Mouse (Mus musculus) midbrain, embryonic 15.5 days (tissue): ENCODE measurements around the gene Zfp184. TPM values are rescaled to one million over a fixed set of nuclear protein-coding genes. Genes with fewer than 3 reads are reported as not detected.
A peak's percentile ranks its signal among the peaks of the same experiment; 100 is the strongest.
"Not testable (repeated sequence)": the region's sequence is repeated elsewhere in the genome, so short reads cannot be mapped to it uniquely, and the experiment has no call there.

Source experiments
- ATAC-seq: fragments of 200-750 bp; cut with Nextera tagmentation; replicated peaks from 2 replicates; pipeline ENCODE4 v1.8.0; 2017; ENCODE audit warnings: moderate TSS enrichment
- H3K27ac ChIP-seq: fragments of 300-500 bp; sonication (generic); 2 replicates; pipeline ENCODE4 v1.5.1; 2015; ENCODE audit warnings: mild to moderate bottlenecking, inconsistent platforms
- H3K27me3 ChIP-seq: fragments of 300-500 bp; sonication (generic); replicated peaks from 2 replicates; pipeline ENCODE4 v1.6.1; 2015; ENCODE audit warnings: inconsistent platforms
- H3K36me3 ChIP-seq: fragments of 300-500 bp; sonication (generic); replicated peaks from 2 replicates; pipeline ENCODE4 v1.6.1; 2015; ENCODE audit warnings: inconsistent platforms
- H3K4me1 ChIP-seq: fragments of 300-500 bp; sonication (generic); 2 replicates; pipeline ENCODE4 v1.6.1; 2015; ENCODE audit warnings: inconsistent platforms
- H3K4me2 ChIP-seq: fragments of 300-500 bp; sonication (generic); 2 replicates; pipeline ENCODE4 v1.6.1; 2015; ENCODE audit warnings: inconsistent platforms, mild to moderate bottlenecking, moderate library complexity
- H3K4me3 ChIP-seq: fragments of 300-500 bp; sonication (generic); 2 replicates; pipeline ENCODE4 v1.5.1; 2015; ENCODE audit warnings: mild to moderate bottlenecking, inconsistent platforms
- H3K9ac ChIP-seq: fragments of 300-500 bp; sonication (generic); 2 replicates; pipeline ENCODE4 v1.6.1; 2015; ENCODE audit warnings: mild to moderate bottlenecking, inconsistent platforms
- H3K9me3 ChIP-seq: fragments of 300-500 bp; sonication (generic); 2 replicates; pipeline ENCODE4 v1.6.1; 2016; ENCODE audit warnings: inconsistent platforms
- WGBS: fragments of 180-500 bp; shearing (Covaris S2); methylation state at CpG from one replicate; pipeline ENCODE4 v1.1.7; 2015; ENCODE audit warnings: mixed read lengths; 5-methylcytosine and 5-hydroxymethylcytosine counted together
- polyA plus RNA-seq: library from polyadenylated mRNA; unstranded; fragments of >200 nt; fragmentation: Nextera tagmentation; extraction: Ambion mirVana; gene quantifications from 2 replicates; pipeline ENCODE4 v1.2.1, GENCODE M21; 2015

The Zfp184 gene
- 14.0 TPM in 2 replicates for polyA plus RNA-seq

DNA sequence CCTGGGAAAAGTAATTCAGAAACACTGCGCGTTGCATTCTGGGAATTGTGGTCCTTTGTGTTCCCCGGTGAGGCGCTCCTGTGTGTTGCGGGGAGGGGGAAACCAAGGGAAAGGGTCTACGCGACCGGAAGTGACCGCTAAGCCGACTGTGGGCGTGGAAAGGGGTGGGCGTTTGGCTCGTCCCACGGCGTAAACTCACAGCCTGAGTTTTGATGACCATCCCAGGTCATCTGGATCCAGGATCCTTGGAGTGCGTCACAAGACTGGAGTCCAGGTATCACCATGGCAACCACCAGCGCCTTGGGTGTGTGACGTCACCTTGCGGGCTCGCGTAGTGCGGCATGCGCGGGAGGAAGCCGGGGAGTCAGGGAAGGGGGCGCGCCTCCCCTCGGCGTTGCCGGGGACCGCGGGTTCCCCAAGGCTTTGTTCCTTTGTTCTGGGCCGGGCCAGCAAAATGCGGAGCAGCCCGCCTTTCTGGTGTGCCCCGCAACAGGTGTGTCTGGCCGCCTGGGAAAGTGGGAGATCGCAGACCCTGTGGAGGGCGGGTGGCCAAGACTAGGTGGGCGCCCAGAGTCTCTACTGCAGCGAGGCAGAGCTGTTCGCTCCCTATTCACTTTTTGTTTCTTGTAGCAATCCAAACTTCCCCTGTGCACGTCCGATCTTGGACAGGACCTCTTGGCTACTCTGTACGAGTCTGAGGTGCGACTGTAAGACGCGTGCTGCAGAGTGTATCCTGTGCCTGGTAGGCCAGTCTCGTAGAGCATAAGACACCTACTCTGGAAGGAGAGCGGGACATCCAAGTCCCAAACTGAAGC lies at the start of gene Zfp184:
Gene Zfp184, plus strand, starts transcription at position 169 of the 815 bp plus-strand sequence.
- peak within 1 kb of the TSS; percentile 72 for H3K9ac ChIP-seq

DNA sequence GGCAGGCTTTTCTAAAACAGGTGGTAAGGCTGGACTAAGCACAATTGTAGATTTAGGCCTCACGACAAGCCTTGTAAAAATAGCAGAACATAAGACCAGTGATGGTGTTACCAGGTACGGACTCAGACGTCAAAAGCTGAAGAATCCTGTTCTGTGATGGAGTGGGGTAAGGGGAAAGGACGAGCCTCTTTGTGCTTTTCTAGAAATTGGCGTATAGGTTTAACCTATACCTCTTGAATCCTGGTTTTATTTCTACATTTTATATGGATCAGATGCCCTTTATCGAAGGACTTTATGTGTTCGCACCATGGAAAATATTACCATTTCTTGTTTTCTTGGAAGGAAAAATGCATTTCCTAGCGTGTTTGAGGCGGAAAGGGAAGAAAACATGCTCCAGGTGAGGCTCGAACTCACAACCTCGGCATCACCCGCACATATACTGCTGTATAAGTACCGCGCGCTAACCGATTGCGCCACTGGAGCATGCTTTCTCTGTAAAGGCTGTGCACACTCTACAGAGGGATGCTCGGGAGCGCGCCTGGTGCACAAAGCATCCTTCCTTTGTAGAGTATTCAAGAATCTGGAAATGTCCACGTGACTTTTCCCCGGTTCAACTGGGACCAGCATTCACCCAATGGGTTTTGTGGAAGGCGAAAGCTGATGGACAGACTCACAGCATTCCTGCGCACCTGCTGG lies 48.2 kb upstream of the Zfp184 start:
- peak; percentile 99 for ATAC-seq
- H3K36me3 ChIP-seq: no peaks in the 10 kb centered on the region
- H3K9me3 ChIP-seq: no peaks in the 10 kb centered on the region
- peak overlapping the region; percentile 67 for H3K4me3 ChIP-seq
- H3K4me2 ChIP-seq: peak overlapping the region; percentile 48
- H3K27me3 ChIP-seq: 0 out of 2 replicates have a peak, but pooled peaks cover 3% of the 10 kb centered on the region
- peak overlapping the region; percentile 96 for H3K27ac ChIP-seq
- peak overlapping the region; percentile 76 for H3K9ac ChIP-seq
- WGBS: 4% methylated on average over 24 of the region's 24 CpGs
- peaks cover 6% of the 10 kb centered on the region; the same call in 1 of the 2 replicates for H3K4me1 ChIP-seq

More for the DNA sequence above, at the start of gene Zfp184:
- Histone ChIP-seq H3K4me2 (peak within 1 kb of the TSS; percentile 78), H3K4me1 (peaks cover 18% of the 10 kb centered on the region), H3K4me3 (peak within 1 kb of the TSS; percentile 82), H3K27ac (peak within 1 kb of the TSS; percentile 79), H3K27me3 (no peaks in the 10 kb centered on the region), H3K36me3 (peaks cover 7% of the 10 kb centered on the region), H3K9me3 (no peaks in the 10 kb centered on the region)
- ATAC-seq: peak; percentile 94
- WGBS: under 1% methylated on average over 50 of the region's 50 CpGs

DNA sequence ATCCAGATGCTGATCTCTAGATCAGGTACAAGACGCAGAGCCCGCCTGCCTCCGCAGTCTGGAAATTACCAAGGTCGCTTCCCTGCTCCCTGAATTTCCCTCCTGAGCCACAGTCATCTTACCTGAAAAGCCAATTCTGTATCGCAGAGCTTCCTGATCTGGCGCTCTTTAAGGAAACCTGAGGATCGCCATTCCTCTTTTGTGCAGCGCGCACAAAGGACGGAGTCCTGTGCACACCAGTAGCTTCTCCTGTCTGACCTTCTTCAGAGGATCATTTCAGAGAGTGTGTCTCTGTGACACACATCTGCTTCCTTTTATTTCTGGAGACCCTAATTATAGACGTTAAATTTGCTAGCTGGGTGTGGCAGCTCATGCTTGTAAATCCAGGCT lies 47.7 kb upstream of the Zfp184 start:
- Histone ChIP-seq H3K36me3 (no peaks in the 10 kb centered on the region), H3K9ac (peak overlapping the region; percentile 76), H3K27me3 (0 out of 2 replicates have a peak, but pooled peaks cover 3% of the 10 kb centered on the region), H3K4me1 (peaks cover 6% of the 10 kb centered on the region; the same call in 1 of the 2 replicates), H3K4me3 (peak overlapping the region; percentile 67), H3K4me2 (peak overlapping the region; percentile 48), H3K9me3 (no peaks in the 10 kb centered on the region), H3K27ac (peak overlapping the region; percentile 96)
- ATAC-seq: peak; percentile 75
- WGBS: under 1% methylated on average over 11 of the region's 11 CpGs

DNA sequence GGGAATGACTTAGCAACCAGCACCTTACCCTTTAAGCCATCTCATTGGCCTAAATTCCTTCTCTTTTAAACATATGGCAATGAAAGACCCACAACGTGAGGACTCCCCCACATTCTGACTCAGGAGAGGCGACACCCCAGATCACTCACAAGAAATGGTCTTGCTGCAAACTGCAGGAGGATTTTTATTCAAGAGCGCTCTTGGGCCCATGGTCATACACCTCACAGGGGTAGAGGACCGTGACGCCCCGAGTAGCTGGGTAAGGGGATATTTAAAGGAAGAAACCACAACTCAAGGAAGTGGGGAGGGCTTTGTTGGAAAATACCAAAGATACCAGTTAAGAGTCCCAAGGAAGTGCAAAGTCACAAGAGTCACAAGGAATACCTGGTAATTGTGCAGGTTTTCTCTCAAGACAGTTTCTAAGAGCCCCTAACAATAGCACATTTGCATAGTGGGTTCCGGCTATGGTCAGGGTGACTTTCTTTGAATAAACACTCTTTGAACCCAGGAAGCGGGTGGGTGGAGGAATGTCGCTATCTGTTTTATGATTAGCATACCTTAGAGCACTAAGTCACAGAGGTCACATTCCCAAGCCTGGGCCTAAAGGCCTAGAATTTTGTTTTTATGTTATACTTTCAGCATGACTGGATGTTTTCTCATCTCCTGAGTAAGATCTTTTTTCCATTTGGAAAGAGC lies 43.9 kb upstream of the Zfp184 start:
- not testable (repeated sequence) for H3K4me1 ChIP-seq
- WGBS: 92% methylated on average over 9 of the region's 9 CpGs

DNA sequence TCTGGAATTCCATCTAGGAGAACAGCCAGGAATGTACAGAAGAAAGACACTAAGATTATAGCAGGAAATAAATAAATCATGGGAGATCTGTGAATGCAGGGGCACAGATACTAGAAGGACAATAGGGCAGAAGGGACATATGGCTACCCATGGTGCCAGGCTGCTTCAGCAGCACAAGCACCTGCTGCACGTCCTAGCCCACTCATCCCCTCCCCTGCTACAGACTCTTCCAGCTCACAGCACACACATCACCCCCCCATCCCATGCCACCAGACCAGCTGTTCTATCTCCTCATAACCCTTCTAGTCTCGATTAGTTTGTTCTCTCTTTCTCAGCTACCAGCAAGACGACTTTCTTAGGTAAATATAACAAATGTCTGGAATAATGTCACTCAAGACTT lies 41.4 kb upstream of the Zfp184 start:
- 55% methylated on average over 3 of the region's 3 CpGs for WGBS

More for the DNA sequence above, 43.9 kb upstream of the Zfp184 start:
- not testable (repeated sequence) for H3K4me2 ChIP-seq, H3K27me3 ChIP-seq, H3K36me3 ChIP-seq, H3K4me3 ChIP-seq, ATAC-seq, H3K9ac ChIP-seq, H3K9me3 ChIP-seq, H3K27ac ChIP-seq

DNA sequence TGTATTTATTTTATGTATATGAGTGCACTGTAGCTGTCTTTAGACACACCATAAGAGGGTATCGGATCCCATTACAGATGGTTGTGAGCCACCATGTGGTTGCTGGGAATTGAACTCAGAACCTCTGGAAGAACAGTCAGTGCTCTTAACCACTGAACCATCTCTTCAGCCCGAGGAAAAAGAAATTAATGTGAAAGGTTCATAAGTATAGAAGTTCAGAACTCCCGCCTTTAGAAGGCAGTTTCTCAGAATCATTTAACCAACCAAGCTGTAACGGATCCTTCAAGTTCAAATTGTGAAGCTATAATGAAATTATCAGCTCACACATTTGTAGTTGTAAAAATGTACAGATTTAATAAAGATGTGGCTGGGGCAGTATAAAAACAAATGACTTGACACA lies 40.8 kb upstream of the Zfp184 start:
- ATAC-seq, H3K4me2 ChIP-seq, H3K4me3 ChIP-seq, H3K36me3 ChIP-seq, H3K4me1 ChIP-seq, H3K27ac ChIP-seq, H3K9me3 ChIP-seq, H3K9ac ChIP-seq: not testable (repeated sequence)
- WGBS: 73% methylated on average over 4 of the region's 4 CpGs
- H3K27me3 ChIP-seq: 0 out of 2 replicates have a peak, but pooled peaks cover 15% of the 10 kb centered on the region

More for the DNA sequence above, 41.4 kb upstream of the Zfp184 start:
- no peak overlapping the region for H3K9ac ChIP-seq
- no peak for ATAC-seq
- no peaks in the 10 kb centered on the region for H3K36me3 ChIP-seq
- peaks cover under 1% of the 10 kb centered on the region; the same call in 1 of the 2 replicates for H3K4me1 ChIP-seq
- H3K27me3 ChIP-seq: 0 out of 2 replicates have a peak, but pooled peaks cover 14% of the 10 kb centered on the region
- no peaks in the 10 kb centered on the region for H3K9me3 ChIP-seq
- no peak overlapping the region for H3K27ac ChIP-seq
- no peak overlapping the region for H3K4me3 ChIP-seq
- H3K4me2 ChIP-seq: no peak overlapping the region

DNA sequence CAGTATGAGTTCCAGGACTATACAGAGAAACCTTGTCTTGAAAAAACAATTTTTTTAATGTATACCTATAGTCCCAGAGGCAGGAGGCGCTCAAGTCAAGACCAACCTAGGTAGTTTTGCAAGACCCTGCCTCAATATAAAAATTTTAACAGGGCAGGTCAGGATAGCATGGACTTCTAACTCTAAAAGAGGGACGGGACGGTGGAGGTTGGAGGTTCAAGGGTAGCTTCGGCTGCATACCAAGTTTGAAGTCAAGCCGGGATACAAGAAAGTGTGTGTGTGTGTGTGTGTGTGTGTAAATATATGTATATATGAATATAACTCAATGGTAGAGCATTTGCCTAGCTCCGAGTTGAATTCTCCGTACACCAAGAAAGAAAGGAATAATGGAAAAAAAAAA lies 38.6 kb upstream of the Zfp184 start:
- Histone ChIP-seq H3K27me3 (0 out of 2 replicates have a peak, but pooled peaks cover 15% of the 10 kb centered on the region), H3K9me3 (no peaks in the 10 kb centered on the region), H3K36me3 (no peaks in the 10 kb centered on the region), H3K27ac (no peak overlapping the region), H3K9ac (no peak overlapping the region), H3K4me2 (no peak overlapping the region), H3K4me3 (no peak overlapping the region), H3K4me1 (no peaks in the 10 kb centered on the region)
- WGBS: 39% methylated on average over 7 of the region's 7 CpGs
- no peak for ATAC-seq

DNA sequence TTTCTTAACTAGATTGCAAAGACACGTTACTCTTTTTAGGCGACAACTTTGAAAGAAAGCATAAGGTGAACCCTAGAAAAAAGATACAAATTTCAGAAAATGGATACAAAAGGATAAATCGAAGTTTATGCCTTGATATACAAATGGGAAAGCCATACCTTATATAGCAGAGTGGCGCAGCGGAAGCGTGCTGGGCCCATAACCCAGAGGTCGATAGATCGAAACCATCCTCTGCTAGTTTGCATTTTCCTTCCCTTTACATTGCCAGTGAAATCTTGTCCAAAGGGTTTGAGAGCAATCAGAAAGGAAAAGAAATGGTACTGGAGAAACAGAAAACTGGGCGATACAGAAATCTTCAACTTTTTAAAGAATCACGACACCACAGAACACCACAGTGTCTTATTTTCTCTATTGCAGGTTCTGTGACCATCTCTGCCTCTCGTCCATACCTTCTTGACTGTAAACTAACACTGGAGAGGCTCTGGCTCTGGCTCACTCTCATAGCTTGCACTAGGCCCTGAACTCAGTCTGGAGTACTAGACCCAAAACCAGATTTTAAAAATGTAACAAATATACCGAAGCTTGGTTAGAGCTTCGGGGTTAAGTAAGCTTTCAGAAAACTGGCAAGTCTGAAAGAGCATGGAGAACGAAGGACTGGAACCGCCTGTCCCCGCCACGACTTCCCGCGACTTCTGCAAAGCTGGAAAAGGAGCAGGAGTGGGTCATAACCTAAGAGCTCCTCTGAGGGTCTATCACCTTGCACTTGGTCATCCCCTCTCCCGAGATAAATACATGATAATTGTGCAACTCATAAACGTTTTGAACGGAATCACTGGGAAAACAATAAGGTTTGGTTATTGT lies 37.7 kb upstream of the Zfp184 start:
- no peak overlapping the region for H3K9ac ChIP-seq
- WGBS: 12% methylated on average over 22 of the region's 22 CpGs
- ATAC-seq: no peak
- H3K27ac ChIP-seq: no peak overlapping the region
- no peaks in the 10 kb centered on the region for H3K4me1 ChIP-seq
- H3K4me3 ChIP-seq: no peak overlapping the region
- no peaks in the 10 kb centered on the region for H3K36me3 ChIP-seq
- H3K4me2 ChIP-seq: no peak overlapping the region
- no peaks in the 10 kb centered on the region for H3K9me3 ChIP-seq
- 0 out of 2 replicates have a peak, but pooled peaks cover 15% of the 10 kb centered on the region for H3K27me3 ChIP-seq

DNA sequence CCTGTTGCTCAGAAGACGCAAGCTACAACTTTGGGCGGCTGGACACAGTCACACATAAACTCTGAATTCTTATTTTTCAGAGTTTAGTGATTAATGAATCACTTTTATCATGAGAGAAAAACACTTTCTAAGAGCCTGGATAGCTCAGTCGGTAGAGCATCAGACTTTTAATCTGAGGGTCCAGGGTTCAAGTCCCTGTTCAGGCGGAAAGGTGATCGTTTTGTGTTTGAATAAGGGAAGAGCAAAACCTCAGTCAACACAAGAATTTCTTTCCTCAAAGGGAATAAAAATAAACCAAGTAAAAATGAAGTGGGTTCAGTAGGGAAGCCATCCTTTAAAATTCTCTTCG lies 37.1 kb upstream of the Zfp184 start:
- 19% methylated on average over 6 of the region's 6 CpGs for whole genome bisulfite sequencing
- H3K27me3 ChIP-seq: 0 out of 2 replicates have a peak, but pooled peaks cover 15% of the 10 kb centered on the region
- not testable (repeated sequence) for H3K9ac ChIP-seq, H3K36me3 ChIP-seq, ATAC-seq, H3K27ac ChIP-seq, H3K4me1 ChIP-seq, H3K4me3 ChIP-seq, H3K4me2 ChIP-seq, H3K9me3 ChIP-seq

DNA sequence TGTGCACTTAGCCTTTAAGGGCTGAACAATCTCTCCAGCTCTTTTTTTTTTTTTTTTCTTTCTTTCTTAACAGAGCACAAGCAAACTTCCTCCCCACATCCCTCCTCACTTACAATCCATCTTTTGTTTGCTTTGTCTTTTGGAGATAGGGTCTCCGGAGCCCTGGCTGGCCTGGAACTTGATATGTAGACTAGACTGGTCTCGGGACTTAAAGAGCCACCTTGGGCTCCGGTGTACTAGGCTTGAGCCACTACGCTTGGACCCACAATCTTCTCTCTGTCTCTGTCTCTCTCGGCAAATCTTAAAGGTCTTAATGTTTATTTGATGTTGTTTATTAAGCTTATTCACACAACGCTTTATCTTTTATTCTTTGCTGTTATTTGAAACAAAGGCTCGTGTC lies 34.2 kb upstream of the Zfp184 start:
- peaks cover 29% of the 10 kb centered on the region for H3K27me3 ChIP-seq
- H3K4me1 ChIP-seq: no peaks in the 10 kb centered on the region
- no peak for ATAC-seq
- WGBS: 10% methylated on average over 7 of the region's 7 CpGs
- H3K9ac ChIP-seq: no peak overlapping the region
- no peak overlapping the region for H3K4me2 ChIP-seq
- H3K9me3 ChIP-seq: no peaks in the 10 kb centered on the region
- H3K4me3 ChIP-seq: no peak overlapping the region
- H3K36me3 ChIP-seq: no peaks in the 10 kb centered on the region
- no peak overlapping the region for H3K27ac ChIP-seq

DNA sequence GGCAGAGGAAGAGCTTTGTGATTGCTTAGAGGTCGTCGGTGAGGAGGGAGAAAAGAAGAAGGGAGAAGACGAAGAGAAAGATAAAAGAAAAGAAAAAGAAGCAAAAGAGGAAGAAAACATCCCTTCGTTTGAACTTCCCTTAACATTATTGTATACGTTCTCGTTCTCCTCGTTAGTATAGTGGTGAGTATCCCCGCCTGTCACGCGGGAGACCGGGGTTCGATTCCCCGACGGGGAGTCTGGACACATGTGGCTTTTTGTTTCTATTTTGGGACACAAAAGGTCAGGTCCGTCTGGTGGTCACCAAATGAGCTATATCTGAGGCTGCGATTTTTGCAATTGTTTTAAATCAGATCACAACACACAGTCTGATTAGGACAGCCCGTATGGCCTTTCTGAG lies 33.7 kb upstream of the Zfp184 start:
- no peak overlapping the region for H3K4me2 ChIP-seq
- no peak overlapping the region for H3K4me3 ChIP-seq
- no peak for ATAC-seq
- H3K4me1 ChIP-seq: no peaks in the 10 kb centered on the region
- no peaks in the 10 kb centered on the region for H3K36me3 ChIP-seq
- H3K27me3 ChIP-seq: peaks cover 33% of the 10 kb centered on the region
- H3K27ac ChIP-seq: no peak overlapping the region
- WGBS: 6% methylated on average over 17 of the region's 17 CpGs
- H3K9me3 ChIP-seq: no peaks in the 10 kb centered on the region
- H3K9ac ChIP-seq: no peak overlapping the region
